Mouse (Mus musculus) lung, embryonic 14.5 days (tissue): Measurements from ENCODE around the gene Tpra1. TPM values are rescaled to one million over a fixed set of nuclear protein-coding genes. Genes with fewer than 3 reads are reported as not detected.

Experiments used
- ATAC-seq: fragments of 200-750 bp; cut with Nextera tagmentation; 2 replicates; pipeline ENCODE4 v1.8.0; 2017; ENCODE audit warnings: mild to moderate bottlenecking, moderate TSS enrichment, moderate library complexity; ENCODE audit not compliant: insufficient read depth
- DNase-seq: peaks from one replicate; pipeline ENCODE4 v3.0.0-alpha.2; 2015
- H3K27ac ChIP-seq: fragments of 300-500 bp; sonication (generic); 2 replicates; pipeline ENCODE4 v1.5.1; 2014; ENCODE audit warnings: low read depth, mild to moderate bottlenecking, moderate library complexity
- H3K27me3 ChIP-seq: fragments of 300-500 bp; sonication (generic); 2 replicates; pipeline ENCODE4 v1.6.1; 2014; ENCODE audit warnings: low read length, control low read depth; ENCODE audit not compliant: insufficient read depth
- H3K36me3 ChIP-seq: fragments of 300-500 bp; sonication (generic); 2 replicates; pipeline ENCODE4 v1.6.1; 2014; ENCODE audit warnings: control low read depth; ENCODE audit not compliant: insufficient read depth
- H3K4me1 ChIP-seq: fragments of 300-500 bp; sonication (generic); 2 replicates; pipeline ENCODE4 v1.6.1; 2014; ENCODE audit warnings: antibody characterized with exemption, control low read depth; ENCODE audit not compliant: insufficient read depth
- H3K4me2 ChIP-seq: fragments of 300-500 bp; sonication (generic); 2 replicates; pipeline ENCODE4 v1.6.1; 2014; ENCODE audit warnings: mild to moderate bottlenecking
- H3K4me3 ChIP-seq: fragments of 300-500 bp; sonication (generic); 2 replicates; pipeline ENCODE4 v1.5.1; 2014; ENCODE audit warnings: low read depth, low read length
- H3K9ac ChIP-seq: fragments of 300-500 bp; sonication (generic); 2 replicates; pipeline ENCODE4 v1.6.1; 2014
- H3K9me3 ChIP-seq: fragments of 300-500 bp; sonication (generic); 2 replicates; pipeline ENCODE4 v1.6.1; 2016; ENCODE audit warnings: low read depth, low read length, control low read depth
- CTCF ChIP-seq: IDR thresholded peaks from 2 replicates; pipeline ENCODE4 v1.5.1; 2016; ENCODE audit warnings: antibody characterized with exemption, low read depth
- WGBS: fragments of 180-500 bp; shearing (Covaris S2); extraction: QIAGEN DNeasy Blood & Tissue Kit; methylation state at CpG from one replicate; pipeline ENCODE4 v1.1.7; 2014; 5-methylcytosine and 5-hydroxymethylcytosine counted together
- polyA plus RNA-seq: library from polyadenylated mRNA; unstranded; fragments of >200 nt; fragmentation: Nextera tagmentation; extraction: Ambion mirVana; gene quantifications from 2 replicates; pipeline ENCODE4 v1.2.1, GENCODE M21; 2014

Gene Tpra1
- polyA plus RNA-seq, 1 experiment from 2014 or later: 53.6 TPM

DNA sequence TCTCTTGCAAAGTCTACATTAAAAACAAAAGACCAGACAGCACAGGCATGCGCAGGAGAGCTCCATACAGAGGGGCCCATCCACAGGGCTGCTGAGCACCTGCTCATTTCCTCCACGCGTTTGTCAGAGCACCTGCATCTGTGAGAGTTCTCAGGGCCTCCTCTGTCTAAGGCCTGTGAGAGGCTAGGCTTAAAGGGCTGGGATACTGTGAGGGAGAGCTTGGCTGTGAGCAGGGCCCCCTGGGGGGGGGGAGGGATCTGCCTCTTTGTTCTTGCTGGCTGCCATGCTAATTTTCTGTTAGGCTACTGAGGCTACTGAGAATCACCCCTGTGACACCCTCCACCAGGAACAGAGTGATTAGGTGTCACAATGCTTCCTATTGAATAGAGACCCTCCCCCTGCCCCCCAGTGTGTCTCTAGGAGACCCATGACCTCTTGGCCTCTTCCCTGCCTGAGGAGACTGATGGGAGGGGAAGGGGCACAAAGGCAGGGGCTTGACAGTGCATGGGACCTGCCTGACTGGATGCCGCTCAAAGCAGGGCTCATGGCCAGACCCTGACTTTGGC is 23.7 kb downstream of the Tpra1 start:
- peak overlapping the region; percentile 58; the same call in 1 of the 2 replicates for H3K27ac ChIP-seq
- WGBS: 7% methylated on average over 4 of the region's 4 CpGs
- peaks cover 17% of the 10 kb centered on the region for H3K4me1 ChIP-seq
- no peaks in the 10 kb centered on the region for H3K36me3 ChIP-seq
- no peaks in the 10 kb centered on the region for H3K27me3 ChIP-seq
- no peak overlapping the region for H3K9ac ChIP-seq
- no peak overlapping the region for H3K4me3 ChIP-seq
- ATAC-seq: peak; percentile 47
- no peak for TF ChIP-seq CTCF
- peak; percentile 27 for DNase-seq
- H3K4me2 ChIP-seq: no peak overlapping the region
- no peaks in the 10 kb centered on the region for H3K9me3 ChIP-seq

DNA sequence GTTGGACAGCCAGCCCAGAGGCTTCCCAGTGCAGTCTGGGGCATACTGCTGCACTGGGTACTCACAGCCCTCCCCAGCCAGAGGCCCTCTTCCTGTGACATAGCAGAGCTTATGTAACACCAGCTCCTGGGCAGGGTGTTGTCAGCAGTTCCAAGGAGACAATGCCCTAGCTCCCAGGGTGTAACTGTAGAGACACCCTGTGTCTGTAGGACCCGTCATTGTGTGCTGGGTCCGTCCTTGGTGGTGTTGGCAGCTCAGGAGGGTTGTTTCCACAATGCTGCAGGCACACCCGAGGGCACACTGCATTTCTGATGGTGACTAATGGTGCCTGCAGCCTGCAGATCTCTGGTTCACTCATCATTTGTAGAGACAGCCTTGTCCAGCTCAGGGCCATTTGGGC is 24.8 kb downstream of the Tpra1 start:
- H3K4me2 ChIP-seq: no peak overlapping the region
- H3K4me1 ChIP-seq: peaks cover 17% of the 10 kb centered on the region
- no peak for TF ChIP-seq CTCF
- no peak for ATAC-seq
- H3K9me3 ChIP-seq: no peaks in the 10 kb centered on the region
- no peaks in the 10 kb centered on the region for H3K36me3 ChIP-seq
- WGBS: 39% methylated on average over 3 of the region's 3 CpGs
- H3K4me3 ChIP-seq: no peak overlapping the region
- H3K27ac ChIP-seq: no peak overlapping the region
- no peaks in the 10 kb centered on the region for H3K27me3 ChIP-seq
- no peak for DNase-seq
- no peak overlapping the region for H3K9ac ChIP-seq

DNA sequence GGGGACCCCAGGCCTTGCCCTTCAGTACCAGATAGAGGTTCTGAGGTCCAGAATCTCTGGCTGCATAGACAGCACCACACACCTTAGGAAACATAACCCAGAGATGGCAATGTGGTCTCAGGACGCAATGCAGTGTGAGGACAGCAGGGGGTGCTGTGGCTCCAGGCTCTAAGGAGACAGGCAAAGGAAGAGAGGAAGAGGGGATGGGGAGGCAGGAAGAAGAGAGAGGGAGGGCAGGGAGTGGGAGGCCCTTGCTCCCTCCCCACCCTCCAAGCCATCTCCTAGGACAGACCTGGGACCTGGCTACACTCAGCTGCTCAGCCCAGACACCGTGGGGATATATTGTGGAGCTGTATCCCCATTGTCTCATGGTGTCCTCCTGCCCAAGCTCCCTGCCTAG is 25.5 kb downstream of the Tpra1 start:
- ATAC-seq (0 out of 2 replicates have a peak, but pooled peaks have one; percentile 15), DNase-seq (peak; percentile 87)
- peak; percentile 99 for TF ChIP-seq CTCF
- Histone ChIP-seq H3K36me3 (no peaks in the 10 kb centered on the region), H3K4me1 (peaks cover 17% of the 10 kb centered on the region), H3K27me3 (no peaks in the 10 kb centered on the region), H3K9me3 (no peaks in the 10 kb centered on the region), H3K9ac (no peak overlapping the region), H3K4me3 (no peak overlapping the region), H3K27ac (no peak overlapping the region), H3K4me2 (no peak overlapping the region)
- 3% methylated on average over 2 of the region's 2 CpGs for WGBS

DNA sequence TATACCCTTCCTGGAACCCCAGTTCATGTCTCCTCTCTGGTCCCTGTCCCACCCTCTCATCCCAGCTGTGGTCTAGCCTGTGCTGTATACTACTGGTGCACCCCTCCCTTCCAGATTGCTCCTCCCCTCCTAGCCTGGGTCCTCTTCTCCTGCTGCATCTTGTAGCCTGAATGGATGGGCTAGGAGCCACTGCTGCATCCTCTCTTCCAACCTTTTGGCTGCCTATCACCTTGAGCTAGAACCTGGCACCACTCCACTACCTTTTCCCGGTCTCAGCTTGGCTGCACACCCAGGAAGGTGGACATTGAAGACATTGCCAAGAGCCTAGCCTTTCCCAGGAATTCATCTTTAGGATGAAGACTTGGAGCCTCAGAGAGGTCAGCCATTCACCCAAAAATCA is 26.0 kb downstream of the Tpra1 start:
- Histone ChIP-seq H3K4me2 (no peak overlapping the region), H3K9ac (no peak overlapping the region), H3K9me3 (no peaks in the 10 kb centered on the region), H3K36me3 (no peaks in the 10 kb centered on the region), H3K4me1 (peaks cover 17% of the 10 kb centered on the region), H3K27ac (no peak overlapping the region), H3K4me3 (no peak overlapping the region), H3K27me3 (no peaks in the 10 kb centered on the region)
- WGBS: 83% methylated on average over 1 of the region's 1 CpGs
- DNase-seq (no peak), ATAC-seq (no peak)
- no peak for TF ChIP-seq CTCF

DNA sequence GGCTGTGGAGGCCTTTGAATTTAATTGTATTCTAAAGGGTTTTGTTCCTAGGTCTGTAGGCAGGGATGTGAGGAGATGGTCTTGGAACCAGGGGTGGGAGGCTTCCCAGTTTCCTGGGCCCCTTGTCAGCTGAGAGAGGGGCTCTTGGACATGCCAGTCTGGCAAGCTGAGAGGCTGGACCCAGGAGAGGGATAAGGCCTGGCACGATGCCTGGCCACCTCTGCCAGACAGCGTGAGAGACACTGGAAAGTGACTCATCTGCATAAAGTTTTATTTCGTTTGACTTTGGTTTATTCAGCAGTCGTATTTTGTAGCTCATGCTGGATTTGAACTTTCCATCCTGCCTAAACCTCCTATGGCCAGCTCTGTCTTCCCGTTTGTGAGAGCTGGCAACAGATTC is 26.5 kb downstream of the Tpra1 start:
- no peak for TF ChIP-seq CTCF
- no peak overlapping the region for H3K9ac ChIP-seq
- WGBS: 61% methylated on average over 5 of the region's 5 CpGs
- no peaks in the 10 kb centered on the region for H3K9me3 ChIP-seq
- no peaks in the 10 kb centered on the region for H3K27me3 ChIP-seq
- no peaks in the 10 kb centered on the region for H3K36me3 ChIP-seq
- no peak overlapping the region for H3K4me2 ChIP-seq
- no peak overlapping the region for H3K27ac ChIP-seq
- H3K4me3 ChIP-seq: no peak overlapping the region
- H3K4me1 ChIP-seq: peaks cover 17% of the 10 kb centered on the region
- ATAC-seq (no peak), DNase-seq (no peak)

DNA sequence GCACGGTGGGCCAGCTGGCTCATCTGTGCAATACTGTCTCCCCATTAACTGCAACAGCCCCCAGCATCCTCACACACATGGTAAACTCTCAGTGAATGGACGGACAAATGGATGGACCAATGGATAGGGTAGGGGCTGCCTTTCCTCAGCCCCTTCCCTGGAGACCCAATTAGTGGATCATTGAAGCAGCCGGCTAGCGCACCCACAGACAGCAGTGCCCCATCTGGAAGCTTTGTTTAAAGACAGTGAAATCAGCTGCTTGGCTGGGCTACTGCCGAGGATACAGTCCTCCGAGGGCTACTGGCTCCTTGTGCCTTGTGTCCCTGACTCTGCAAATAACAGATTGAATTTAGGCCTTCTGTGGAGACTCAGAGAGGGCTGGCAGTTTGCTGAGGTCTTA is 27.4 kb downstream of the Tpra1 start:
- WGBS: 61% methylated on average over 6 of the region's 6 CpGs
- DNase-seq: no peak
- H3K4me3 ChIP-seq: no peak overlapping the region

DNA sequence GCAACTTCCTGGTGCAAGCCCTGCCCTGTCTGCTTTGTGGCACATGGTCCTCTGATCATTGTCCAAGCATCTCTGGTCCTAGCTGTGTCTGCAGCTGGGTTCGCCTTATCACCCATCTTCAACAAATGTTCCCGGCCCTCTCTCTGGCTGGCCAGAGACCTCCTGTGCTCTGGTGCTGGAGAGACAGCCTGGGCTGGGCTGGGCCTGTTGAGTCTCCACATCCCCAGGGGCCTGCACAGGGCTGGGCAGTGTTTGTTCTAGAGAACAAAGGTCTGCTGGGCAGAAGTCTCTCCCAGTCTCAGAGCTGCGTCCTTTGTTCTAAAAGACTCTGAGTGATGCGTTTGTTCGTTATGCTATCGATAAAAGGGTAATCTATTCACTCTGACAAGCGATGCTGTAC is 28.0 kb downstream of the Tpra1 start:
- H3K4me1 ChIP-seq: peaks cover 11% of the 10 kb centered on the region; the same call in 1 of the 2 replicates

More for the DNA sequence above, 27.4 kb downstream of the Tpra1 start:
- Histone ChIP-seq H3K4me1 (peaks cover 10% of the 10 kb centered on the region; the same call in 1 of the 2 replicates), H3K27ac (no peak overlapping the region), H3K4me2 (no peak overlapping the region), H3K36me3 (no peaks in the 10 kb centered on the region), H3K27me3 (no peaks in the 10 kb centered on the region), H3K9ac (no peak overlapping the region), H3K9me3 (no peaks in the 10 kb centered on the region)
- ATAC-seq: no peak
- TF ChIP-seq CTCF: no peak

More for the DNA sequence above, 28.0 kb downstream of the Tpra1 start:
- no peak overlapping the region for H3K27ac ChIP-seq
- no peak overlapping the region for H3K9ac ChIP-seq
- no peak overlapping the region for H3K4me3 ChIP-seq
- TF ChIP-seq CTCF: no peak
- H3K27me3 ChIP-seq: no peaks in the 10 kb centered on the region
- DNase-seq (no peak), ATAC-seq (no peak)
- H3K9me3 ChIP-seq: no peaks in the 10 kb centered on the region
- no peaks in the 10 kb centered on the region for H3K36me3 ChIP-seq
- 48% methylated on average over 7 of the region's 7 CpGs for WGBS
- no peak overlapping the region for H3K4me2 ChIP-seq
